Mouse (Mus musculus): Measurements from ENCODE around the gene Sp9. TPM values are rescaled to one million over a fixed set of nuclear protein-coding genes. Genes with fewer than 3 reads are reported as not detected.
A peak's percentile ranks its signal among the peaks of the same experiment; 100 is the strongest.

Gene Sp9
- polyA plus RNA-seq, 1 experiment: not detected

DNA sequence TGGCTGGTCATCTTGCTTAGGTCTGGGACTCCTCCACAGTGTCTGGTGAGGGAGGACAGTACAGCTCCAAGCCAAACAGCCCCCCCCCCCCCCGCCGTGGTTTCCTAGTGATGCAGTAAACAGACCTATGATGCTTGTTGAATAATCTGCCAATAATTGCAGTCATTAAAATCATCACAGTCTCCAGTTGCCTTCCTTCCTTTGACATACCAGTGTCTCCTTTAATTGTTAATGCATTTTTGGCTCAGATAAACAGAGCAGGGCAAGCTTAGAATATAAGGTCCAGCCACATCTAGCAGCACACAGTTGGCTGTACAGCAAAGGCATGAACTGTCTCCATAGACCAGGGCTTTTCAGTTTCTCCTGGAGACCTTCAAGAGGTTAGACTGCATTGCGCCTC, 4.5 kb upstream of the Sp9 start:
- TF ChIP-seq CTCF (IDR thresholded peaks at IDR 0.05; ENCODE audit: insufficient read depth, low read length): no peak
- no peak for TF ChIP-seq POLR2A (IDR thresholded peaks at IDR 0.05; ENCODE audit: borderline replicate concordance, extremely low read depth, low read depth, low read length)
- Histone ChIP-seq H3K4me1 (ENCODE audit: control insufficient read depth, insufficient read depth, low read length) (0 out of 2 replicates have a peak, but pooled peaks cover 4% of the 10 kb centered on the region), H3K4me3 (replicated peaks; ENCODE audit: extremely low read depth, low read depth, low read length) (no peak overlapping the region)
- 19% methylated on average over 3 of the region's 3 CpGs for WGBS
- DNase-seq: no peak

DNA sequence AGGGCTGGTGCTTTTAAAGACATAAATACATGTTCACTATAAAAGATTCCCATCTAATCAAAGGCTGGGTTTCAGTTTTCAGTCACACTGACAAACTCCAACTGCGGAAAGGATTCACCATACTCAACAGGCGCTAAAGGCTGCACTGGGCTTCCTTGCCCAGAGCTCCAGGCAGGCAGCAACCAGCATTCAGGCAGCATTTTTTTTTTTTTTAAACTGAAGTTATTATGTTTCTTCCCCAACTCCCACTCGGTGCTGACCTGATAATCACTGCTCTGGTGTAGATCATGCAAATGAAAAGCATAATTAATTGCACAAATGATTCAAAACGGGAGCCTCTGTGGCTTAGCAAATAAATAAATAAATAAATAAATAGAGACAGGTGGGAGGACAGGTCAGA, 3.9 kb upstream of the Sp9 start:
- DNase-seq: no peak
- H3K4me3 ChIP-seq (replicated peaks; ENCODE audit: extremely low read depth, low read depth, low read length): no peak overlapping the region
- 13% methylated on average over 4 of the region's 4 CpGs for WGBS
- TF ChIP-seq POLR2A (IDR thresholded peaks at IDR 0.05; ENCODE audit: borderline replicate concordance, extremely low read depth, low read depth, low read length) (no peak), CTCF (IDR thresholded peaks at IDR 0.05; ENCODE audit: insufficient read depth, low read length) (no peak)
- peaks cover 6% of the 10 kb centered on the region for H3K4me1 ChIP-seq (ENCODE audit: control insufficient read depth, insufficient read depth, low read length)

DNA sequence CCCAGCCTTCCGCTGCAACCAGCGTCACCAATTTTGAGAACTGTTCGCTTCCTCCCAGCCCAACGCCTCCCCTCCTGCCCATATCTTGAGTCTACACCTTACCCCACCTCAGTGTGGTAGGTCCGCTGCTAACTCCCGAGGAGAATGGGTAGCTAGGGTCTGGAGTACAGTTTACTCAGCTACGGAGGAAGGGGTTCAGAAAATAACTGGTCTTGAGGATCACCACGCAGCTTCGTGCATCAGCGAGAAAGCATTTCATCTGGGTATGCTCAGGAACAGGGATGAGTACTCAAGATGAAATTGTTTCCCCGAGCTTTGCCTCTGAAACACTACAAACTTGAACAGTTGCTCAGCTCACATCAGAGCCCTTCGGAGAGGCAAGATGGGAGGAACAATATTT, 3.4 kb upstream of the Sp9 start:
- TF ChIP-seq CTCF (IDR thresholded peaks at IDR 0.05; ENCODE audit: insufficient read depth, low read length) (no peak), POLR2A (IDR thresholded peaks at IDR 0.05; ENCODE audit: borderline replicate concordance, extremely low read depth, low read depth, low read length) (no peak)
- Histone ChIP-seq H3K4me3 (replicated peaks; ENCODE audit: extremely low read depth, low read depth, low read length) (no peak overlapping the region), H3K4me1 (ENCODE audit: control insufficient read depth, insufficient read depth, low read length) (peaks cover 9% of the 10 kb centered on the region)
- 9% methylated on average over 12 of the region's 12 CpGs for WGBS
- no peak for DNase-seq

DNA sequence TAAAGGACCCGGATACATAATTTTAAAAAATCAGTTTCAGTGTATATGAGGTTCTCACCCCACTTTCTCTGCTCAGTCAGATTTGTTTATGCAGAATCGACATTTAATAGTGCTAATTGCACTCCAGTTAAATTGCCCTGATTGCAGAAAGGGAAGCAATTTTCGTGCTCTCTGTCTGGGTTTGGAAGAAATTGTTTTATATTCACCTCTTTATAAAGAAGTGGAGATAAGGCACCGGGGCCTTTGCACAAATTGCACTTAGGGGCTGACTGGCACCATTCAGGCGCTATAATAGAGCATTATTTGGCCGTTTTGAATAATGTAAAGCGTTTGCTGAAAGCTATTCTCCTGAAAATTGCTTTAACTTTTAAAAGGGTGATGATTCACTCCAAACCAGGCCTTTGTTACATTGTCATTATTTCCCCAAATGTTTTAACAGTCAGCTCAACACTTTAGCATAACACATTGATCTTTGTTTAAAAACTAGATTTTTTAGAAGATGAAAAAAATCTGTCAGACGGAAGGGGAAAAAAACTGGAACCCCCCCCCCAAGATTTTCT, 2.8 kb upstream of the Sp9 start:
- Histone ChIP-seq H3K4me1 (ENCODE audit: control insufficient read depth, insufficient read depth, low read length) (peaks cover 10% of the 10 kb centered on the region), H3K4me3 (replicated peaks; ENCODE audit: extremely low read depth, low read depth, low read length) (no peak overlapping the region)
- DNase-seq: no peak
- 15% methylated on average over 8 of the region's 8 CpGs for WGBS
- TF ChIP-seq POLR2A (IDR thresholded peaks at IDR 0.05; ENCODE audit: borderline replicate concordance, extremely low read depth, low read depth, low read length) (no peak), CTCF (IDR thresholded peaks at IDR 0.05; ENCODE audit: insufficient read depth, low read length) (no peak)

DNA sequence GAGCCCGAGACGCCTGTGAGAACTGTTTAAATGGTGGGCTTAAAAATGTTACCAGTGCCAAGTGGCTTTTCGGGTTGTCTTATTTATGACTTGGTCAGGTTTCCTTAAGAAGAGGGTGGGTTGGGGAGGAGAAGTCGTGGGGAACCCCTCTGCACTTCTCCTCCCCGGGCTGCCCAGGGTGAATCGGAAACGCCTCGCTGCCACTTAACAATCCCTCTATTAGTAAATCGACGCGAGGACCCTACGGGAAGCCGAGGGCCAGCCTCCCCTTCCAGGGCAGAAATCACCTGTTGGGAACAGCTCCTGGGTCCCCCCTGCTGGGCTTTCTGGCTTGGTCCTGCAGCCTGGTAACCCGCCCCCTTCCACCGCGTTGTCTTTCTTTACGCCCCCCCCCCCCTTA, 2.1 kb upstream of the Sp9 start:
- WGBS: 5% methylated on average over 17 of the region's 17 CpGs
- peaks cover 17% of the 10 kb centered on the region for H3K4me1 ChIP-seq (ENCODE audit: control insufficient read depth, insufficient read depth, low read length)
- no peak for TF ChIP-seq POLR2A (IDR thresholded peaks at IDR 0.05; ENCODE audit: borderline replicate concordance, extremely low read depth, low read depth, low read length)
- TF ChIP-seq CTCF (IDR thresholded peaks at IDR 0.05; ENCODE audit: insufficient read depth, low read length): no peak
- DNase-seq: no peak
- H3K4me3 ChIP-seq (replicated peaks; ENCODE audit: extremely low read depth, low read depth, low read length): no peak overlapping the region

DNA sequence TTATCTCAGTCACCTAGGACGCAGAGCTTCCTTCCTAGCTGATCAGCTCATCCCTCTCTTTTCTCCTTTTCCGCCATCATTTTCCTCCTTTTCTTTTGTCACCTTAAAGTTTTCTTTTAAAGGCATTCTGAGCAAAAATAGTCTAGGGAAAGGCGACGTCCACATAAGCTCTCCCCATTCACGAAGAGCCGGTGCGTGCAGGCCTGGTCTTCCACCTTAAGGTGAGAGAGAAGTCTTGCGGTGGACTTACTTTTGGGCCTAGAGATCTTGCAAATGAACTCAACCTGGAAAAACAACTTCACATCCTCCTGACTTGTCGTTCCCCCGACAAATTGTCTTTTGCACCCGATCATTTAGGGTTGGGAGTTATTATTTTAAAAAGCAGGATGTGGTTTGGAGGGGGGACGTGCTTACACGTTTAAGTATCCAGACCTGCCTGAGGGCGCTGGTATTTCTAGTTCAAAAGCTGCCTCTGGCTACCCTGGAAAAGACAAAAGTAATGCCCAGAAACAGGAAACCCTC, 1.6 kb upstream of the Sp9 start:
- peak; percentile 19 for DNase-seq
- Histone ChIP-seq H3K4me3 (replicated peaks; ENCODE audit: extremely low read depth, low read depth, low read length) (no peak overlapping the region), H3K4me1 (ENCODE audit: control insufficient read depth, insufficient read depth, low read length) (peaks cover 17% of the 10 kb centered on the region)
- 9% methylated on average over 14 of the region's 14 CpGs for WGBS
- TF ChIP-seq POLR2A (IDR thresholded peaks at IDR 0.05; ENCODE audit: borderline replicate concordance, extremely low read depth, low read depth, low read length) (no peak), CTCF (IDR thresholded peaks at IDR 0.05; ENCODE audit: insufficient read depth, low read length) (no peak)

DNA sequence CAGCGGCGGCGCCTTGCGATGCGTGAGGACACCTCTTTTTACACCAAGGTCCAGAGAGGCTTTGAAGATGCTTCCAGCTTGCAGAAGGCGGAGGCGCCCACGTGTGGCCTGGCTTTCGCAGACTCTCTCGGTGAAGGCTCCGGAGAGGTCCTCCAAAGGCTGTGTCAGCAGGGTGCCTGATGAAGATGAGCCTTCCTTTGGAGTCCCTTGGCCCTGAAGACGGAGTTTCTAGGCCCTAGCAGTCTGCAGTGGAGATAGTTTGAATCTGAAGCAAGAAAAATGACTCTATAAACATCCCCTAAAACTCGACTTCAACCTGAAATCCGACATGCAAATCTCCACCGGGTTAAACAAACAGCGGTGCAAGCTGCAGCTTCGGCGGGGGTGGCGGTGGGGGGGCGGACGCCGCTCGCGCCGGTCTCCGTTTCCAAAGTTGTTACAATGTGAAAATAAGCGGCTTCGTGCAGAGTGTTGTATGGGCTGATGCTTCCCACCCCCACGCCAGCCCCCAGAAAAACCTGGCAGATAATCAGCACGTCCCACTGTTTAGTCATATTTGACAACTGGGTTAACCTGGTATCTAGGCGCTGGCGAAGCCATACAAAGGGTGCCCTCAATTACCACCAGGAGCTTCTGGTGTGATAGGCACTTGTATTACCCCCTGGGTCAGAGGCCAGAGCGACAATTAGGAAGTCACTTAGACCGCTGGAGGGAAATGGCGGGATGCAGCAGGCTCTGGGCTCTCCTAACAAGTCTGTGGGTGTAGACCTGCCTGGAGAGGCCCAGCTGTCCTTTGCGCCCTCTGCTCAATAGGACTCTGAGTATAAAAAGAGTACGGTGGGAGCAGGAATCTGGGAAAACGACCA, 899 bp upstream of the Sp9 start:
- H3K4me1 ChIP-seq (ENCODE audit: control insufficient read depth, insufficient read depth, low read length): peaks cover 17% of the 10 kb centered on the region
- TF ChIP-seq POLR2A (IDR thresholded peaks at IDR 0.05; ENCODE audit: borderline replicate concordance, extremely low read depth, low read depth, low read length) (no peak), CTCF (IDR thresholded peaks at IDR 0.05; ENCODE audit: insufficient read depth, low read length) (no peak)
- WGBS: 6% methylated on average over 38 of the region's 38 CpGs
- no peak overlapping the region for H3K4me3 ChIP-seq (replicated peaks; ENCODE audit: extremely low read depth, low read depth, low read length)
- peak; percentile 38 for DNase-seq

DNA sequence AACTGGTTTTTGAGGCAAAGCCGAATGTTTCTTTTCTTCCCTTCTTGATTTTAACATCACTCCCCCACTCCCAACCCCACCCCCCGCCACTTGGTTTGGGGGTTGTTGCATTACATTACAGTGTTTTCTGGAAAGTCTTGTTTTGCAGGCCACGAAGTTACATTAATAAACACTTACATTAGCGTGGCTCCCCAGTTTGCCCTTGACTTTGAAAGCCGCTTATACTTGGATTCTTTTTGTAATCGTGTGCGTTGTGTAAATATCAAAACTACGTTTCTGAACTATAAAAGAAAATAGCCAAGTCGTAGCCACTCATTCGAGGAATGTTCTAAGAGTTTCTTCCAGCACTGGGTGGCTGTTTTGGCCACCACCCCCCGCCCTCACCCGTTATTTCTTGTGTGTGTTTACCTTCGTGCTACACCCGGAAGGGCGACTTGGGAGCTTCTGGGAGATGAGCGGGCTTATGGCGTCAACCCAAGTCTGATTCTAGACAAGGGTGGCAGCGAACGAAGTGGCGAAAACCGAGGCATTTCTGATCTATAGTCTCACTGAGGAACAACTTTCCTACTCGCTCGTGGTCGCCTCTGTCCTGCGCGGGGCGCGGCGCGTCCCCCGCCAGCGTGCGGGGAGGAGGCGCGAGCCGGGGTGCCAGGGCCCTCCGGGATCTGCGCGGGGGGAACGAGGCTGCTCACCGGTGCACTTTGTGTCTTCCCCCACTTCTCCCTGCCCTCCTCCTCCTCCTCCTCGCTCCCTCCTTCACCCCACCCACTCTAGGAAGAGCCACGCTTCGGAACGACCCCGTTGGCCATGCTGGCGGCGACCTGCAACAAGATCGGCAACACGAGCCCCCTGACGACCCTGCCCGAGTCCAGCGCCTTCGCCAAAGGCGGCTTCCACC, 875 bp downstream of the Sp9 start:
- DNase-seq: peak; percentile 44

More for the DNA sequence above, 875 bp downstream of the Sp9 start:
- WGBS: 2% methylated on average over 55 of the region's 55 CpGs
- H3K4me1 ChIP-seq (ENCODE audit: control insufficient read depth, insufficient read depth, low read length): peaks cover 17% of the 10 kb centered on the region
- TF ChIP-seq CTCF (IDR thresholded peaks at IDR 0.05; ENCODE audit: insufficient read depth, low read length) (no peak), POLR2A (IDR thresholded peaks at IDR 0.05; ENCODE audit: borderline replicate concordance, extremely low read depth, low read depth, low read length) (no peak)
- H3K4me3 ChIP-seq (replicated peaks; ENCODE audit: extremely low read depth, low read depth, low read length): no peak overlapping the region
